Mouse (Mus musculus) frontal cortex, adult (tissue): Measurements from ENCODE around the gene Car4.

Experiments used
- ATAC-seq: cut with Nextera tagmentation; 2 replicates; pipeline ENCODE4 v1.9.2; 2017; ENCODE audit warnings: mild to moderate bottlenecking, moderate library complexity, mixed read lengths; ENCODE audit not compliant: low TSS enrichment

The Car4 gene

DNA sequence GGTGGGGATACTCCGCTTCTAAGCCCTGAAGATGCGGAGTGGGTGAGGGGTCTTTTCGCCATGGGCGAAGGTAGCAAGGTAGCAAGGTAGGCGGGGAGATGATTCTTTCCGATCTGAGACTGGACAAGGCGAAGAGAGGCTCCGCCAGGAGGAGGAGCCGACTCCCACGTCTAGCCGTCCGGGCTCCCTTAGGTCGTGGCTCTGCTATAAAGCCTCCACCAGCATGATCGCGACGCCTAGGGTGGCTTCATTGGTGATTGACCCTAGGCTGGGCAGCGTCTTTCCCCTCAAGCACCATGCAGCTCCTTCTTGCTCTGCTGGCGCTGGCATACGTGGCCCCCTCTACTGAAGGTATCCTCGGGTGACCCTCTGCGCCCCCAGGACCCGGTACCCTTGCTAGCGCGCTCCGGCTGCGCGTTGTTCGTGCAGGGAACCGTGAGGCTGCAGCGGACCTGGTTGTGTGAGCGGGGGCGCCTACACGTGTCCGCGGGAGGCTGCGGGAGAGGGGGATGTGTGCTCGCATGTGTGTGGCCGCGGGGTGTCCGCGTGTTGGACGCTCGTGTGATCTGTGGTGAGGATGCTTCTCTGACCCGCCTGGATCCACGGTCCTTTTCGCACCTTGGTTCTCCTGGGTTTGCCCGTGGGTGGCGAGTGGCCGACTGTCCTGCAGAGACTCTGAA is at the start of gene Car4:
Gene Car4, plus strand, starts transcription at position 196 of the 680 bp plus-strand sequence.
- peak; percentile 48 for ATAC-seq

- peak; percentile 33 for ATAC-seq
Observed at GRCm38 (mm10) chr11:84908480-84908879, 49.1 kb upstream of the Car4 start.

GRCm38 (mm10) chr11:84910411-84910810 is 47.2 kb upstream of the Car4 start:
- no peak for ATAC-seq

DNA sequence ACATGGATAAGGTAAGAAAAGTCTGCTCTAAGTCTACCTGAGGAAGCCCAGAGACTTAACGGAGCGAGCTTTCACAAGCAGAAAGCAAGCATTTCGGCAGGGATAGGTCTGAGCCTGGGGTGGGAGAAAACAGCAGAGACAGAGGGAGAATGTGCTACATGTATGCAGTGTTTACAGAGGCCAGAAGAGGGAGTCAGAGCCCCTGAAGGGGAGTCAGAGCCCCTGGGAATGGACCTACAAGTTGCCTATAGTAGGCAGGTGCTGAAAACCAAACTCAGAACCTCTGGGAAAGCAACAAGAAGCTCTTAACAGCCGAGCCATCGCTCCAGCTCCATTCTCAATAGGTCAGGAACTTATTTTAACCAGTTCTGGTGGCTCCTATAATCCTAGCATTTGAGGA is 42.9 kb upstream of the Car4 start:
- ATAC-seq, result no peak

DNA sequence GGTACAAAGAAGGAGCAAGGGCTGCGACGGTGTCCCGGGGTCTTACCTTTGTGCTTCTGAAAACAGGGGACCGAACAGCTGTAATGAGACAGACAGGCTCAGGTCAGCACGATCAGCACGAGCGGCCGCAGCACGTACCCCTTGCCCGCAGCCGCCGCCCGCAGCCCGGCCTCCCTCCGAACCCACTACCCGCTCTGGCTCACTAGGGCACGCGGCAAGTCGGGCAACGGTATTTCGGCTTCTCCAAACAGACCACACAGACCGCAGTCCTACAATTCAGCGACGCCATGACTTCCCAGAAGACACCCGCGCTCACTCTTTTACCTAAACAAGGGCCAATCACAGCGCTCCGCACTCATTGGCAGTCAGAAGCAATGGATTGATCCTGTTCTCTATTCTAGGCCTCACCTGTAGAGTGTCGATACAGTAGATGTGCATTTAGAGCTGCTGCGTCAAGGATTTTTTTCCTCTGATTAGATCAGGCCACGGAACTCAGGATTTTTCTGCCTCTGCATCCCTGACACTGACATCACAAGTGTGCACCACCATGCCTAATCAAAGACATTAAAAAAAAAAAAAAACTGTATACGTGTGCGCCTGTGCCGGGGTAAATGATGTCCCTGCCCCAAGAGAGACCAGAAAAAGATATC is 41.4 kb upstream of the Car4 start, which contains the start of gene Znhit3:
Gene Znhit3, minus strand, starts transcription at position 314 of the 650 bp plus-strand sequence.
- ATAC-seq, result peak; percentile 88

DNA sequence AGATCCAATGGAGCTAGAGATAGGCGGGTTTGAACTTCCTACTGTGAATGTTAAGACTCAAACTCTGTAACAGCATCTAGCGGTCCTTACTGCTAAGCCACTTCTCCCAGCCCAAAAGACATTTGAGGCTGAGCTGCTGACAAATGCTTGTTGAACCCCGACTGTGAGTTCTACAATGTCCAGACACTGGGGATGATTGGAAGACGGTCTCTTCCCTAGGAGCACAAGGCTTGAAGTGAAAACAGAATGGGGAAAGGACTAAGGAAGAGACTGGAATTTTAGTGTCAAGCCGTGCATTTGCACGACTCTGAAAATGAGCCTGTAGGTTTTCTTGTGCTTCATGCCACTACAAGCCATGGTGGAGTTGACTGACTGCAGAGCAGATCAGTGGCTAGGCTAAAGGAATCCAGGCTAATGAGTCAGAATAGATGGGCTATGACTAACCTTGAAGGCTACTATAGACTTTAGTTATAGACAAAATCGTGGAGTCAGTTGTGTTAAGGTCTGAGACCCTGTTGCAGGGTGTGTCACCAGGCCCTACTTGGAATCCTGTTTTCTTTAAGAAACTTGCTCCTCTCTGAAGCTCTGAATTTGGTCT is 40.8 kb upstream of the Car4 start:
- no peak for ATAC-seq

DNA sequence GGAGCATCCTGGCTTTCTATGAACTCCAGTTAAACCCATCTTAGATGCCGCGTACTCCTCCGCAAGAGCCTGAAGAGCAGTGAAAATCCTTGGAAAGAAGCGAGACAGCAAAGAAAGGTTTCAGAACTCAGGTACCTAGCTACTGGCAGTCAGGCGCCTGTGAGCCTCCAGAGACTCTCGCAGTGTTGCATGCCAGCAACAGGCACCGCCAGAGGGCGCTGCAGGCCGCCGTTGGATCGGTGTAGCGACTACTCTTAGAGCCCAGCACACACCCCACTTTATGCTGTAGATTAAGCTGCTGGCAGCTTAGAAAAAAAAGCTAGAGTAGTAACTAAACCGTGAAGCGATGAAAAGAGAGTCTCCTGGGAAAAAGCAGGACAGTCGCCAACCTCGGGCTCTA is 39.2 kb upstream of the Car4 start:
- peak; percentile 48 for ATAC-seq

DNA sequence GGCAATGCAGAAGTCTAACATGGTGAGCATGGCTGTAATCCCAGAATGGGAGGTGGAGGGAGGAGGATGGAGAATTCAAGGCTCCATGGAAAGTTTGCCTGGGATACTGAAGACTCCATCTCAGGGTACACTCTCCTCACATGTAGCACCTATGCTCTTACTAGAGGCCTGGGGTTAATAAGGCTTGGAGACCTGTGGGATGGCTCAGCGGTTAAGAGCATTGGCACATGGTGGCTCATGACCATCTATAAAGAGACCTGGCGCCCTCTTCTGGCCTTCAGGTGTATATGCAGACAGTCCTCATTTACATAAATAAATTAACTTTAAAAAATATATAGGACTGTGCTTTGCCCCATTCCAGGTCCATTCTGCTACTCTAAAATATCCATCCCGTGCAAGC is 38.3 kb upstream of the Car4 start:
- no peak for ATAC-seq

- no peak for ATAC-seq
Observed at GRCm38 (mm10) chr11:84919951-84920350, 37.6 kb upstream of the Car4 start.

GRCm38 (mm10) chr11:84920981-84921380 is 36.6 kb upstream of the Car4 start:
- peak; percentile 68 for ATAC-seq

GRCm38 (mm10) chr11:84932261-84932660 is 25.3 kb upstream of the Car4 start:
- no peak for ATAC-seq

DNA sequence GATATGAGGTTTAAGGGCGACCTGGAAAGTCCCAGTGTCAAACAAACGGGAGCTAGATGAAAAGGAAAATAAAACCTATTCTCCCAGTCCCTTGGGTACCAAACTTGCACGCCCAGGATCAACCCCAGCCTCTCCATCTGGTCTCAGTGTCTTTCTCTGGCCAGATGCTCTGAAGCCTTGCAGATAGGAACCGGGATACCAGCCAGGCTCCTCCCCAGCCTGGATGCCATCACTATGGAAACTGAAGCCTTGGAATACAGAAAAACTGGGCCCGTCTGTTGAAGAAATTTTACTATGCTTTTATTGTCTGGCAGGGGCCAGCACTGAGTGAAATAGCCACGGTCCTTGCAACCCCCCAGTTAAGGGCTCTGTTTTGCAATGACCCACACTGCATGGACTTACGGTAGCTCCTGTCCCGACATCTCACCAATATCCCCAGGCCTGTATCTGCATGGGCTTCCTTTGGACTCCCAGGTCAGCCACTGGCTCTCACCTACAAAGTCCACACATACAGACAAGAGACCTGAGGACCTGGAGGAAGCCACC is 18.0 kb upstream of the Car4 start:
- peak; percentile 94 for ATAC-seq

DNA sequence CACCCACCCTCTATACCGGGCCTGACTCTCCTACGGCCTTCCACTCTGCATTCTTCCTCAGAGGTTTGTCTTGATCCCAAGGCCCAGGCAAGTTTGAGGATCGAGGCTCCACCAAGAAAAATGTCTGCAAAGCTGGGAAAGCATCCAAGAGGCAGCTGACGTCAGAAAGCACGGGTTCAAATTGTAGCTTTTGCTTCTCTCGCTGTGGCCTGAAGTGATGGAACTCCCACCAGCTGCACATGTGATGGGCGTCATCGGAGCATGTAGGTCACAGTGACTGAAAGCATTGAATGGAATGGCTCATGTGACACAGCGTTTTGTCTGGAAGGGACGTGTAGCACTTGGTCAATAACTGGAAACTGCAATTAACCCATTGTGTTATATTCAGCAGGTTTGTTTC is 17.4 kb upstream of the Car4 start:
- ATAC-seq, result peak; percentile 5; the same call in 1 of the 2 replicates

DNA sequence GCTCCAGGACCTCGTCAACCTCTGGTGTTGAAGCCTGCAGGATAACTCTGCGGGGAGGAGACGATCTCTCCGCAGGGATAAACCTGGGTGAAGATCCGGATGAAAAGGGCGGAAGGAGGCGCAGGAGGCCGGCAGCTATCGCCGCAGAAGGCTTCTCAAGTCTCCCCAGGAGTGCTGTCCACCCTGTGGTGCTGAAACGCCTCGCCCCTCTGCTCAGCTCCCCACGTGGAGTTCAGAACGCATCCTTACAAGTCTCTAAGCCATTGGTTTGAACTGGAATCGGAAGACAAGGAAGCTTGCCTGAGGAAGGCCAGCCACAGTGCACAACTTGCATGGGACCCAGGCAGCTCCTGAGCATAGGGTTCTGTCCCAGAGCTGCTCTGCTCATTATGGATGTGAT is 13.6 kb upstream of the Car4 start:
- no peak for ATAC-seq

GRCm38 (mm10) chr11:84944639-84945435 is 12.7 kb upstream of the Car4 start:
- no peak for ATAC-seq

DNA sequence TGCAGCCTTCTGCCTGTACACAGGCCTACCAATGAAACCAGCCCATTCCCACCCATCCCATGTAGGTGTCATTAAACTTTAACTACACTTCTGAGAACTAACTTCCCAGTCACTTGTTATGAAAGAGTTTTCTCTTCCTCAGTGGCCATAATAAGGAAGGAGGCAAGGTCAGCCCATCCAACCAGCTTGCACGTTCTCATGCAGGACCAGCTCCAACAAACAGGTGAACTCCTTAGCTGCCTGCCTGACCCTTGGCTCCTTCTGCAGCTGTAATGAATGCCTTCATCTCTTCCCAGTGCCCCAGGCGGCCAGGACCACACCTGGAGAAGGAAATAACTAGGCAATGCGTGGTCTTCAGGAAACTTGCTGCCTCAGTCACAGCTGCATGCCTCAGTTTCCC is 11.7 kb upstream of the Car4 start:
- no peak for ATAC-seq

GRCm38 (mm10) chr11:84947206-84947605 is 10.4 kb upstream of the Car4 start:
- ATAC-seq, result peak; percentile 29; the same call in 1 of the 2 replicates

DNA sequence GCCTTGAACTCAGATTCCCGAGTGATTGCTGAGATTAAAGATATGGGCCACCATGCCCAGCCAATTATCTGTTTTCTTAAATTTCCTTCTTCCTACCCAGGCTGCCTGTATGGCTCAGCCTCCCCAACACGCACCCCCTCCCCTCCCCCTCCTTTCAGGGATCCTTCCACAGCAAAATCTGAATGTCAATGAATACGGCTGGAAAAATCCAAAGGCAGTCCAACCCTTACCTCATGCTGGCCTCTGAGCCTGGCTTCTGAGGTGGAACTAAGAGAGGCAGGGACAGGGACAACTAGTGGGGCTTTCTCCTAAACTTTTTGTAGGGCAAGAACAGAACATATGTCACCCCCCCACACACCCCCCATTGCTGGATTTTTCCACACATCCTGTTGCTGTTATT is 9.5 kb upstream of the Car4 start:
- ATAC-seq, result no peak

DNA sequence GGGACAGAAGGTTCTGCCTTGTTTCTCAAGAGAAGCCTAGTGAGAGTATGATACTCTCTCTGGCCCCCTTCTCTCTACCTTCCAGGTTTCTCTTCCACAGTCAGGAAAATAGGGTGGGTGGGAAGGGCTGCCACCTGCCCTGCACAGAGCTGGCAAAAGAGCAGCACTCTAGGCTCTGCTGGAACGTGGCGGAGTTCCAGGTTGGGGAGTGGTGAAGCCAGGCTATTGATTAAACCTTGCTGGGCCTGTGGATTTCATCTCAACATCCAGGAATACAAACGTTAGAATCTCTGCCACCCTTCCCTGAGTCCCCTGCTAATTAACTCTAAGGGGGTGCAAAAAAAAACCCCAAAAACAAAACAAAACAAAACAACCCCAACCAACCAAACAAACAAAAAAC is 9.1 kb upstream of the Car4 start:
- ATAC-seq, result no peak

GRCm38 (mm10) chr11:84952611-84953010 is 5.0 kb upstream of the Car4 start:
- ATAC-seq, result no peak

GRCm38 (mm10) chr11:84956400-84956799 is 1.2 kb upstream of the Car4 start:
- ATAC-seq, result no peak

- ATAC-seq, result peak; percentile 7; the same call in 1 of the 2 replicates
Observed at GRCm38 (mm10) chr11:84957171-84957570, 415 bp upstream of the Car4 start.
